ENCODE assay signal across 10 mouse cellular contexts in genomic region chr8:90849462-90850050, GRCm38 (mm10). TPM values are rescaled to one million over a fixed set of nuclear protein-coding genes. Genes with fewer than 3 reads are reported as not detected.
A peak's percentile ranks its signal among the peaks of the same experiment; 100 is the strongest.
DNase-seq lines count a peak whose midpoint lies in the region; ATAC-seq and TF ChIP-seq lines count a peak whose summit lies in the region.
"Had no signal": no experiment of that assay in that cellular context is flagged by ENCODE, and none has a peak within 500 bp of the region (broad histone marks: within the 10 kb centered on the region; RNA-seq: fewer than 3 reads in every experiment).

No protein-coding gene starts in this region.

- H3K4me3 ChIP-seq in layer of hippocampus, adult 2 months: peak overlapping the region; percentile 30; the same call in 1 of the 2 replicates
- no peak overlapping the region for H3K4me3 ChIP-seq in neural tube, embryonic 12.5 days

- peaks cover 13% of the 10 kb centered on the region for H3K4me1 ChIP-seq in neural tube, embryonic 12.5 days

- ATAC-seq in neural tube, embryonic 12.5 days (ENCODE audit: low FRiP score, low read depth): peak; percentile 61; the same call in 1 of the 2 replicates

- no peak overlapping the region for H3K9ac ChIP-seq in neural tube, embryonic 12.5 days

- H3K9me3 ChIP-seq in neural tube, embryonic 12.5 days: no peaks in the 10 kb centered on the region

- no peaks in the 10 kb centered on the region for H3K27me3 ChIP-seq in neural tube, embryonic 12.5 days (replicated peaks)

- 49% methylated on average over 11 of the region's 11 CpGs for WGBS in neural tube, embryonic 12.5 days

- H3K27ac ChIP-seq in layer of hippocampus, adult 2 months: peak overlapping the region; percentile 91
- peak overlapping the region; percentile 64 for H3K27ac ChIP-seq in neural tube, embryonic 12.5 days
- H3K27ac ChIP-seq: macrophage had no signal

- no peaks in the 10 kb centered on the region for H3K36me3 ChIP-seq in neural tube, embryonic 12.5 days

- H3K4me2 ChIP-seq in neural tube, embryonic 12.5 days (replicated peaks): no peak overlapping the region

- peak; percentile 84 for DNase-seq in R1 (ENCODE audit: low read depth, low spot score)
- peak; percentile 41 for DNase-seq in embryo, embryonic 9.5 days (ENCODE audit: extremely low spot score)
- DNase-seq in layer of hippocampus, adult 2 months (ENCODE audit: low spot score in 2 of 2): peak; percentile 57 to 79
- DNase-seq in heart, adult 18-20 months: no peak
- DNase-seq in adipocyte (ENCODE audit: low spot score): no peak
- DNase-seq in gastrocnemius, postnatal 10 days: no peak

- TF ChIP-seq CTCF in layer of hippocampus, adult 2 months (conservative IDR thresholded peaks at IDR 0.05): no peak

RNA-seq across cellular contexts. Expression of gene Chd9, which starts 21.4 kb away (rescaled TPM):
- total RNA-seq in layer of hippocampus, adult 2 months (2021): 100 to 1,000 TPM; 254 to 256 TPM
- 81.4 and 84.1 TPM in 2 replicates for polyA plus RNA-seq in neural tube, embryonic 12.5 days (2016; fragmentation: Nextera tagmentation; extraction: Ambion mirVana)
- 10 to 100 TPM; 34.0 to 51.4 TPM for total RNA-seq in heart, adult 18-20 months (2021)
- 10 to 100 TPM; 42.6 to 51.8 TPM for total RNA-seq in gastrocnemius, postnatal 10 days (2021)

RNA-seq across cellular contexts. Expression of gene Gm19935, which starts 32.4 kb away (rescaled TPM):
- total RNA-seq in layer of hippocampus, adult 2 months (2021): 1 to 10 TPM; 1.7 to 2.4 TPM
- 0.47 and 0.69 TPM in 2 replicates for polyA plus RNA-seq in neural tube, embryonic 12.5 days (2016; fragmentation: Nextera tagmentation; extraction: Ambion mirVana)
- 1 to 10 TPM in 1 of 2 experiments, not detected in 1; 1.0 TPM for total RNA-seq in heart, adult 18-20 months (2021)
- not detected for total RNA-seq in gastrocnemius, postnatal 10 days (2021)
- total RNA-seq: common myeloid progenitor, adult 5-6 weeks; heart, adult 8-10 months had no signal
- polyA plus RNA-seq: macrophage had no signal

Comparison
In these comparisons a context has a peak if more than half of its experiments do, and no peak if none do; other contexts are left out.
1. DNase-seq: peak in R1 (single experiment), embryo, embryonic 9.5 days (single experiment) and layer of hippocampus, adult 2 months (2 of 2); none in heart, adult 18-20 months (0 of 2), adipocyte (single experiment) and gastrocnemius, postnatal 10 days (single experiment).
2. RNA of gene Chd9, which starts 21.4 kb away (total RNA-seq): 254 to 256 TPM in layer of hippocampus, adult 2 months; 42.6 to 51.8 TPM in gastrocnemius, postnatal 10 days and 34.0 to 51.4 TPM in heart, adult 18-20 months; every median in the first group is over 4 times any median in the second.